Mouse (Mus musculus) cerebellum, adult 2 months (tissue): ENCODE measurements around the gene Iffo2. TPM values are rescaled to one million over a fixed set of nuclear protein-coding genes. Genes with fewer than 3 reads are reported as not detected.
"Not testable (repeated sequence)": the region's sequence is repeated elsewhere in the genome, so short reads cannot be mapped to it uniquely, and the experiment has no call there.

Experiments used
- DNase-seq, 2 experiments: peaks; one replicate each; pipeline ENCODE4 v3.0.0; 2021
- H3K27ac ChIP-seq: fragments of 200-500 bp; 2 replicates; pipeline ENCODE4 v1.5.1; 2012; ENCODE audit warnings: low read length, control low read depth, inconsistent platforms; ENCODE audit not compliant: insufficient read depth
- H3K27me3 ChIP-seq: fragments of 200-500 bp; 2 replicates; pipeline ENCODE4 v1.6.1; 2012; ENCODE audit warnings: inconsistent platforms, mild to moderate bottlenecking, low read length, moderate library complexity; ENCODE audit not compliant: control insufficient read depth, insufficient read depth
- H3K4me1 ChIP-seq: fragments of 200-500 bp; 2 replicates; pipeline ENCODE4 v1.6.1; 2011; ENCODE audit warnings: low read length; ENCODE audit not compliant: control insufficient read depth, insufficient read depth
- H3K4me3 ChIP-seq: fragments of 200-500 bp; replicated peaks from 2 replicates; pipeline ENCODE3; 2011; ENCODE audit warnings: mild to moderate bottlenecking, low read depth, low read length, control low read depth; ENCODE audit not compliant: insufficient read depth
- CTCF ChIP-seq: fragments of 200-500 bp; IDR thresholded peaks from 2 replicates; pipeline ENCODE4 v1.5.1; 2011; ENCODE audit warnings: low read depth, mild to moderate bottlenecking, control low read depth, low read length, moderate library complexity, borderline replicate concordance; ENCODE audit not compliant: insufficient read depth
- POLR2A ChIP-seq: fragments of 200-500 bp; IDR thresholded peaks from 2 replicates; pipeline ENCODE4 v1.6.1; 2011; ENCODE audit warnings: low read length, control low read depth, borderline replicate concordance; ENCODE audit not compliant: insufficient read depth
- WGBS: fragments of 180-500 bp; shearing (Covaris S2); methylation state at CpG from one replicate; pipeline ENCODE4 v1.1.7; 2018; 5-methylcytosine and 5-hydroxymethylcytosine counted together
- polyA plus RNA-seq: library from polyadenylated mRNA; depleted of rRNA; stranded (reverse); fragments of >200 nt; gene quantifications from 2 replicates; pipeline ENCODE4 v1.2.3, GENCODE M21; 2012; rRNA removed

Iffo2 gene
- polyA plus RNA-seq = 19.1 and 20.3 TPM in 2 replicates

- not testable (repeated sequence) for H3K27me3 ChIP-seq, H3K4me3 ChIP-seq, H3K4me1 ChIP-seq, H3K27ac ChIP-seq, DNase-seq
- WGBS = 96% methylated on average over 5 of the region's 5 CpGs
These were observed at the start of gene Iffo2 for GRCm38 (mm10) chr4:139530248-139530647. Gene Iffo2 (plus strand): TSS chr4:139530548.

GRCm38 (mm10) chr4:139481400-139481799 lies 48.9 kb upstream of the Iffo2 start:
- Histone ChIP-seq H3K27ac (no peak overlapping the region; the same call in 1 of the 2 replicates), H3K27me3 (no peaks in the 10 kb centered on the region), H3K4me3 (no peak overlapping the region), H3K4me1 (peaks cover 32% of the 10 kb centered on the region)
- 19% methylated on average over 1 of the region's 1 CpGs for WGBS
- TF ChIP-seq POLR2A = no peak
- no peak for TF ChIP-seq CTCF
- peak in 1 of 2 experiments; percentile 50 for DNase-seq

GRCm38 (mm10) chr4:139483461-139484105 lies 46.8 kb upstream of the Iffo2 start:
- Histone ChIP-seq H3K27me3 (no peaks in the 10 kb centered on the region), H3K27ac (no peak overlapping the region), H3K4me1 (peaks cover 23% of the 10 kb centered on the region), H3K4me3 (no peak overlapping the region)
- no peak for TF ChIP-seq CTCF
- TF ChIP-seq POLR2A = no peak
- WGBS = 79% methylated on average over 8 of the region's 8 CpGs
- no peak for DNase-seq

GRCm38 (mm10) chr4:139484496-139484895 lies 45.9 kb upstream of the Iffo2 start:
- no peak overlapping the region for H3K27ac ChIP-seq
- no peak overlapping the region for H3K4me3 ChIP-seq
- 62% methylated on average over 7 of the region's 7 CpGs for WGBS
- H3K27me3 ChIP-seq = no peaks in the 10 kb centered on the region
- no peak for TF ChIP-seq POLR2A
- no peak for TF ChIP-seq CTCF
- peaks cover 19% of the 10 kb centered on the region for H3K4me1 ChIP-seq
- no peak for DNase-seq

- H3K4me3 ChIP-seq = no peak overlapping the region
- TF ChIP-seq POLR2A = no peak
- 72% methylated on average over 10 of the region's 10 CpGs for WGBS
- no peaks in the 10 kb centered on the region for H3K27me3 ChIP-seq
- peaks cover 33% of the 10 kb centered on the region for H3K4me1 ChIP-seq
- no peak for DNase-seq
- H3K27ac ChIP-seq = no peak overlapping the region
These were observed 43.3 kb upstream of the Iffo2 start for GRCm38 (mm10) chr4:139487085-139487484.

GRCm38 (mm10) chr4:139488325-139488724 lies 42.0 kb upstream of the Iffo2 start:
- Histone ChIP-seq H3K4me1 (peaks cover 45% of the 10 kb centered on the region), H3K27ac (no peak overlapping the region), H3K4me3 (no peak overlapping the region), H3K27me3 (no peaks in the 10 kb centered on the region)
- TF ChIP-seq POLR2A (no peak), CTCF (no peak)
- DNase-seq = peak in 1 of 2 experiments; percentile 9
- WGBS = 93% methylated on average over 5 of the region's 5 CpGs

GRCm38 (mm10) chr4:139489946-139490345 lies 40.4 kb upstream of the Iffo2 start:
- DNase-seq = peak; percentile 80 to 93
- no peaks in the 10 kb centered on the region for H3K27me3 ChIP-seq
- TF ChIP-seq POLR2A = no peak
- TF ChIP-seq CTCF = no peak
- peak overlapping the region; percentile 18 for H3K27ac ChIP-seq
- 0% methylated on average over 1 of the region's 1 CpGs for WGBS
- H3K4me1 ChIP-seq = peaks cover 54% of the 10 kb centered on the region
- H3K4me3 ChIP-seq = no peak overlapping the region

GRCm38 (mm10) chr4:139490413-139491055 lies 39.8 kb upstream of the Iffo2 start:
- TF ChIP-seq POLR2A (no peak), CTCF (no peak)
- no peaks in the 10 kb centered on the region for H3K27me3 ChIP-seq
- H3K27ac ChIP-seq = peak overlapping the region; percentile 18
- no peak overlapping the region for H3K4me3 ChIP-seq
- peaks cover 54% of the 10 kb centered on the region for H3K4me1 ChIP-seq
- DNase-seq = peak in 1 of 2 experiments; percentile 39
- 58% methylated on average over 11 of the region's 11 CpGs for WGBS
